10 mouse cellular contexts compared by ENCODE assay signal in the genomic region with DNA sequence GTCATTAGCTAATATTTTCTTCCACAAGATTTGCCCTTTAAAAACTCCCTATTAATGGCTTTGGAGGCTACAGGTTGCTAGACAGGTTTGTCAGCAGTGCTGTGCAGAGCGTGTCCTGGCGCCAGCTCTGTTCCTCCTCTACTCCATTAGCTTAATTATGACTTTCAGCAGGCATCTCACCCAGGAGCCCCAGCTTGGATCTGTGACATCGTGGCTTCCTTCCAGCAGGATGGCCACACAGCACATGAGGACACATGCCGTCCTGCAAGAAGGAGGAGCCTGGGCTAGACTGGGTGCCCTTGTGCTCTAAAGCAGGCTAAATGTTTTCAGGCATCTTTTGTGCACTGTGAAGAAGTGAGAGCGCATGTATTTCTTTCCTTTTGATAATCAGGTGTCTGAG. TPM values are rescaled to one million over a fixed set of nuclear protein-coding genes. Genes with fewer than 3 reads are reported as not detected.
DNase-seq lines count a peak whose midpoint lies in the region; ATAC-seq and TF ChIP-seq lines count a peak whose summit lies in the region.
"Had no signal": no experiment of that assay in that cellular context is flagged by ENCODE, and none has a peak within 500 bp of the region (broad histone marks: within the 10 kb centered on the region; RNA-seq: fewer than 3 reads in every experiment).

No protein-coding gene starts in this region.

- WGBS in liver, adult 2 months: 53% methylated on average over 5 of the region's 5 CpGs
- 63% methylated on average over 5 of the region's 5 CpGs for WGBS in stomach, embryonic 15.5 days
- 75% methylated on average over 5 of the region's 5 CpGs for WGBS in liver, embryonic 11.5 days

- ATAC-seq in stomach, embryonic 15.5 days (ENCODE audit: insufficient read depth, low FRiP score, low read depth): peak; percentile 63
- ATAC-seq in liver, embryonic 11.5 days (replicated peaks; ENCODE audit: low FRiP score): no peak
- ATAC-seq: liver, embryonic 12.5 days had no signal

- no peaks in the 10 kb centered on the region for H3K9me3 ChIP-seq in stomach, embryonic 15.5 days
- no peaks in the 10 kb centered on the region for H3K9me3 ChIP-seq in liver, embryonic 11.5 days (ENCODE audit: control insufficient read depth, low read length)
- H3K9me3 ChIP-seq: liver, embryonic 12.5 days; neural tube, embryonic 12.5 days had no signal

- peak; percentile 18 to 51 for DNase-seq in adrenal gland, adult (ENCODE audit: inconsistent age in 2 of 2, low spot score in 1 of 2)
- no peak for DNase-seq in adrenal gland, adult 8-10 months
- peak; percentile 45 for DNase-seq in liver, adult 2 months (ENCODE audit: extremely low read depth, low read depth, low spot score)
- DNase-seq in liver: no peak
- DNase-seq in heart, postnatal 25 days (ENCODE audit: low spot score): peak; percentile 7
- no peak for DNase-seq in liver, embryonic 11.5 days (ENCODE audit: low spot score)
- no peak for DNase-seq in right cerebral cortex, postnatal 4 days

- TF ChIP-seq CTCF in liver, adult 2 months (IDR thresholded peaks at IDR 0.05; ENCODE audit: low read depth, low read length): no peak

- H3K27ac ChIP-seq in liver, adult 2 months (replicated peaks; ENCODE audit: insufficient read depth, low read depth, low read length): no peak overlapping the region
- H3K27ac ChIP-seq in stomach, embryonic 15.5 days: peak overlapping the region; percentile 69
- no peak overlapping the region for H3K27ac ChIP-seq in liver, embryonic 11.5 days (ENCODE audit: low read depth, low read length)
- H3K27ac ChIP-seq: liver, embryonic 12.5 days; neural tube, embryonic 12.5 days had no signal

- no peaks in the 10 kb centered on the region for H3K4me1 ChIP-seq in liver, adult 2 months (ENCODE audit: control insufficient read depth, insufficient read depth, low read length)
- H3K4me1 ChIP-seq in stomach, embryonic 15.5 days: no peaks in the 10 kb centered on the region
- H3K4me1 ChIP-seq in liver, embryonic 11.5 days (replicated peaks; ENCODE audit: control insufficient read depth, insufficient read depth, low read length): no peaks in the 10 kb centered on the region
- H3K4me1 ChIP-seq: liver, embryonic 12.5 days; neural tube, embryonic 12.5 days had no signal

- H3K36me3 ChIP-seq in liver, adult 2 months (ENCODE audit: control insufficient read depth, insufficient read depth, low read length): no peaks in the 10 kb centered on the region
- no peaks in the 10 kb centered on the region for H3K36me3 ChIP-seq in stomach, embryonic 15.5 days
- no peaks in the 10 kb centered on the region for H3K36me3 ChIP-seq in liver, embryonic 11.5 days (ENCODE audit: control insufficient read depth, insufficient read depth, low read length)
- H3K36me3 ChIP-seq: liver, embryonic 12.5 days; neural tube, embryonic 12.5 days had no signal

- 0 out of 2 replicates have a peak overlapping the region, but pooled peaks have one; percentile 16 for H3K4me2 ChIP-seq in stomach, embryonic 15.5 days
- no peak overlapping the region for H3K4me2 ChIP-seq in liver, embryonic 11.5 days
- H3K4me2 ChIP-seq: liver, embryonic 12.5 days; neural tube, embryonic 12.5 days had no signal

- intact Hi-C loops in heart, postnatal 25 days (cut with DNase I): loop anchor here (10.0 kb wide), 1 partner anchor 47 kb away; no protein-coding TSS in a partner anchor

- no peak overlapping the region for H3K4me3 ChIP-seq in liver, adult 2 months (ENCODE audit: insufficient read depth, low read depth, low read length)
- no peak overlapping the region for H3K4me3 ChIP-seq in stomach, embryonic 15.5 days (replicated peaks)
- H3K4me3 ChIP-seq in liver, embryonic 11.5 days (ENCODE audit: low read depth, low read length): no peak overlapping the region
- H3K4me3 ChIP-seq: liver, embryonic 12.5 days; neural tube, embryonic 12.5 days had no signal

- no peaks in the 10 kb centered on the region for H3K27me3 ChIP-seq in liver, adult 2 months (ENCODE audit: control insufficient read depth, insufficient read depth, low read length)
- H3K27me3 ChIP-seq in stomach, embryonic 15.5 days (replicated peaks): no peaks in the 10 kb centered on the region
- H3K27me3 ChIP-seq in liver, embryonic 11.5 days (replicated peaks; ENCODE audit: control insufficient read depth, insufficient read depth, low read length): no peaks in the 10 kb centered on the region
- H3K27me3 ChIP-seq: liver, embryonic 12.5 days; neural tube, embryonic 12.5 days had no signal

- TF ChIP-seq POLR2A in liver, adult 2 months (IDR thresholded peaks at IDR 0.05; ENCODE audit: extremely low read depth, insufficient read depth, low read length): no peak

- H3K9ac ChIP-seq in liver, adult 2 months (ENCODE audit: low read depth, low read length): no peak overlapping the region
- H3K9ac ChIP-seq in stomach, embryonic 15.5 days: no peak overlapping the region
- H3K9ac ChIP-seq in liver, embryonic 11.5 days (ENCODE audit: low read depth, low read length): no peak overlapping the region
- H3K9ac ChIP-seq: liver, embryonic 12.5 days; neural tube, embryonic 12.5 days had no signal

- no peaks in the 10 kb centered on the region for H3K79me2 ChIP-seq in liver, adult 2 months (ENCODE audit: control insufficient read depth, insufficient read depth, low read length)

RNA-seq across cellular contexts. Expression of a gene that starts 58.1 kb away (rescaled TPM):
- 10 to 100 TPM; 17.8 to 25.9 (median 21.4) TPM for total RNA-seq in adrenal gland, adult 8-10 months (2022)
- total RNA-seq in liver, adult 2 months (2014; rRNA removed): 27.1 and 30.0 TPM in 2 replicates
- polyA plus RNA-seq in liver, adult 2 months (2012; rRNA removed): 7.1 and 8.3 TPM in 2 replicates
- total RNA-seq in heart, postnatal 25 days (2021): 100 to 1,000 TPM; 396 to 411 TPM
- 19.3 and 21.1 TPM in 2 replicates for polyA plus RNA-seq in stomach, embryonic 15.5 days (2015; fragmentation: Nextera tagmentation; extraction: Ambion mirVana)
- 3.8 and 4.1 TPM in 2 replicates for polyA plus RNA-seq in liver, embryonic 11.5 days (2014; fragmentation: Nextera tagmentation; extraction: Ambion mirVana)

RNA-seq across cellular contexts. Expression of a gene that starts 58.3 kb away (rescaled TPM):
- total RNA-seq in adrenal gland, adult 8-10 months (2022): 1 to 10 TPM in 3 of 4 experiments, under 1 TPM in 1; 0.67 to 4.6 (median 2.5) TPM
- total RNA-seq in liver, adult 2 months (2014; rRNA removed): not detected in 2 replicates
- polyA plus RNA-seq in liver, adult 2 months (2012; rRNA removed): not detected in 2 replicates
- total RNA-seq in heart, postnatal 25 days (2021): 1 to 10 TPM in 1 of 2 experiments, under 1 TPM in 1; 0.68 to 1.2 TPM
- polyA plus RNA-seq in stomach, embryonic 15.5 days (2015; fragmentation: Nextera tagmentation; extraction: Ambion mirVana): 1.1 and 1.8 TPM in 2 replicates
- polyA plus RNA-seq in liver, embryonic 11.5 days (2014; fragmentation: Nextera tagmentation; extraction: Ambion mirVana): not detected in 2 replicates
- polyA plus RNA-seq: liver, embryonic 12.5 days had no signal

Comparison
In these comparisons a context has a peak if more than half of its experiments do, and no peak if none do; other contexts are left out.
1. DNase-seq: peak in adrenal gland, adult (2 of 2), liver, adult 2 months (single experiment) and heart, postnatal 25 days (single experiment); none in adrenal gland, adult 8-10 months (single experiment), liver (single experiment), liver, embryonic 11.5 days (single experiment) and right cerebral cortex, postnatal 4 days (single experiment).
2. RNA of a gene that starts 58.1 kb away (total RNA-seq): 396 to 411 TPM in heart, postnatal 25 days; 27.1 to 30.0 TPM in liver, adult 2 months and 17.8 to 25.9 TPM in adrenal gland, adult 8-10 months; every median in the first group is over 10 times any median in the second.